Mouse (Mus musculus): ENCODE results near the gene Plcb1. TPM values are rescaled to one million over a fixed set of nuclear protein-coding genes. Genes with fewer than 3 reads are reported as not detected.

Gene Plcb1
- polyA plus RNA-seq, 1 experiment: 2.1 TPM

- 16% methylated on average over 5 of the region's 5 CpGs for WGBS
- TF ChIP-seq CTCF (IDR thresholded peaks at IDR 0.05; ENCODE audit: extremely low read depth, insufficient read length, insufficient replicate concordance, low read depth, low read length) (no peak), POLR2A (IDR thresholded peaks at IDR 0.05; ENCODE audit: low read depth, low read length) (no peak)
- Histone ChIP-seq H3K36me3 (ENCODE audit: control insufficient read depth, insufficient read depth, low read length) (no peaks in the 10 kb centered on the region), H3K4me1 (ENCODE audit: control insufficient read depth, insufficient read depth, insufficient read length, low read length) (no peaks in the 10 kb centered on the region), H3K27ac (ENCODE audit: insufficient read depth, low read depth, low read length) (no peak overlapping the region), H3K27me3 (ENCODE audit: control insufficient read depth, insufficient read depth, low read length) (no peaks in the 10 kb centered on the region), H3K4me3 (ENCODE audit: low read depth, low read length) (no peak overlapping the region)
These were observed 243.4 kb downstream of the Plcb1 start for GRCm38 (mm10) chr2:135029288-135029687.

GRCm38 (mm10) chr2:135029700-135030099 is 243.8 kb downstream of the Plcb1 start:
- H3K27ac ChIP-seq (ENCODE audit: insufficient read depth, low read depth, low read length): no peak overlapping the region
- no peak overlapping the region for H3K4me3 ChIP-seq (ENCODE audit: low read depth, low read length)
- H3K27me3 ChIP-seq (ENCODE audit: control insufficient read depth, insufficient read depth, low read length): no peaks in the 10 kb centered on the region
- H3K4me1 ChIP-seq (ENCODE audit: control insufficient read depth, insufficient read depth, insufficient read length, low read length): no peaks in the 10 kb centered on the region
- H3K36me3 ChIP-seq (ENCODE audit: control insufficient read depth, insufficient read depth, low read length): no peaks in the 10 kb centered on the region
- WGBS: 56% methylated on average over 6 of the region's 6 CpGs
- TF ChIP-seq POLR2A (IDR thresholded peaks at IDR 0.05; ENCODE audit: low read depth, low read length) (no peak), CTCF (IDR thresholded peaks at IDR 0.05; ENCODE audit: extremely low read depth, insufficient read length, insufficient replicate concordance, low read depth, low read length) (no peak)

DNA sequence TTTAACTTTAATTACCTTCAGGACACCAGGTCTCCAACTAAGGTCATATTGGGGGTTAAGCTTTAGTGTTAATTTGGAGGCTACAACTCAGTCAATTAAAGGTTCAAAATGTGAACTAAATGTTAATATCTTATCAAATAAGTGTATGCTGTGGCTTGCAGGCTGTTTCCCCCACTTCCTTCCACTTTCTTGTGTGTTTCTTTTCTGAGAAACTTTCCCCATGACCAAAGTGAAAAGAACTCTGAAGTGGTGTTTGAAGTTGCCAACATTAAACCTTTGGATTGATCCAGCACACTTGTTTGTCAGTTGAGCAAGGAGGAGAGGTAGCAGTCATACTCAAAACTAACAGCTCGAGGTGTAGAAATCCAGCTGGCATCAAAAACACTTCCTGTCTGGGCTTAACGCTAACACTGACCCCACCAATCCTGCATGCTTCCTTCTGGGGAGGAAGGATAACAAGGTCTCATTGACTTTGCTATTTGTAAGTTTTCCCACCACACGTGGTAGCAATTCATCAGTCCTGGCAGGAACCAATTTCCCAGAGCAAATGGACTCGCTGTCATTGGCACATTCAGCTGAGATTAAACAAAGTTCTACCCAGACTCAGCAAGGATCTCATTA is 249.9 kb downstream of the Plcb1 start:
- Histone ChIP-seq H3K27me3 (ENCODE audit: control insufficient read depth, insufficient read depth, low read length) (no peaks in the 10 kb centered on the region), H3K4me3 (ENCODE audit: low read depth, low read length) (no peak overlapping the region), H3K27ac (ENCODE audit: insufficient read depth, low read depth, low read length) (no peak overlapping the region), H3K4me1 (ENCODE audit: control insufficient read depth, insufficient read depth, insufficient read length, low read length) (no peaks in the 10 kb centered on the region), H3K36me3 (ENCODE audit: control insufficient read depth, insufficient read depth, low read length) (no peaks in the 10 kb centered on the region)
- 20% methylated on average over 4 of the region's 4 CpGs for WGBS
- TF ChIP-seq CTCF (IDR thresholded peaks at IDR 0.05; ENCODE audit: extremely low read depth, insufficient read length, insufficient replicate concordance, low read depth, low read length) (no peak), POLR2A (IDR thresholded peaks at IDR 0.05; ENCODE audit: low read depth, low read length) (no peak)

GRCm38 (mm10) chr2:135048791-135049190 is 262.9 kb downstream of the Plcb1 start:
- Histone ChIP-seq H3K27me3 (ENCODE audit: control insufficient read depth, insufficient read depth, low read length) (no peaks in the 10 kb centered on the region), H3K4me1 (ENCODE audit: control insufficient read depth, insufficient read depth, insufficient read length, low read length) (no peaks in the 10 kb centered on the region), H3K4me3 (ENCODE audit: low read depth, low read length) (no peak overlapping the region), H3K36me3 (ENCODE audit: control insufficient read depth, insufficient read depth, low read length) (no peaks in the 10 kb centered on the region), H3K27ac (ENCODE audit: insufficient read depth, low read depth, low read length) (no peak overlapping the region)
- no peak for TF ChIP-seq POLR2A (IDR thresholded peaks at IDR 0.05; ENCODE audit: low read depth, low read length)
- TF ChIP-seq CTCF (IDR thresholded peaks at IDR 0.05; ENCODE audit: extremely low read depth, insufficient read length, insufficient replicate concordance, low read depth, low read length): no peak
- 72% methylated on average over 2 of the region's 2 CpGs for WGBS

- H3K27ac ChIP-seq (ENCODE audit: insufficient read depth, low read depth, low read length): no peak overlapping the region
- no peaks in the 10 kb centered on the region for H3K27me3 ChIP-seq (ENCODE audit: control insufficient read depth, insufficient read depth, low read length)
- no peaks in the 10 kb centered on the region for H3K4me1 ChIP-seq (ENCODE audit: control insufficient read depth, insufficient read depth, insufficient read length, low read length)
- 79% methylated on average over 6 of the region's 6 CpGs for WGBS
- H3K36me3 ChIP-seq (ENCODE audit: control insufficient read depth, insufficient read depth, low read length): no peaks in the 10 kb centered on the region
- TF ChIP-seq CTCF (IDR thresholded peaks at IDR 0.05; ENCODE audit: extremely low read depth, insufficient read length, insufficient replicate concordance, low read depth, low read length): no peak
- TF ChIP-seq POLR2A (IDR thresholded peaks at IDR 0.05; ENCODE audit: low read depth, low read length): no peak
- no peak overlapping the region for H3K4me3 ChIP-seq (ENCODE audit: low read depth, low read length)
These were observed 263.4 kb downstream of the Plcb1 start for GRCm38 (mm10) chr2:135049283-135049682.

- H3K4me3 ChIP-seq (ENCODE audit: low read depth, low read length): no peak overlapping the region
- no peak for TF ChIP-seq CTCF (IDR thresholded peaks at IDR 0.05; ENCODE audit: extremely low read depth, insufficient read length, insufficient replicate concordance, low read depth, low read length)
- no peak for TF ChIP-seq POLR2A (IDR thresholded peaks at IDR 0.05; ENCODE audit: low read depth, low read length)
- no peaks in the 10 kb centered on the region for H3K4me1 ChIP-seq (ENCODE audit: control insufficient read depth, insufficient read depth, insufficient read length, low read length)
- H3K27me3 ChIP-seq (ENCODE audit: control insufficient read depth, insufficient read depth, low read length): no peaks in the 10 kb centered on the region
- no peak overlapping the region for H3K27ac ChIP-seq (ENCODE audit: insufficient read depth, low read depth, low read length)
- H3K36me3 ChIP-seq (ENCODE audit: control insufficient read depth, insufficient read depth, low read length): no peaks in the 10 kb centered on the region
- WGBS: 80% methylated on average over 4 of the region's 4 CpGs
These were observed 265.8 kb downstream of the Plcb1 start for GRCm38 (mm10) chr2:135051540-135052288.

DNA sequence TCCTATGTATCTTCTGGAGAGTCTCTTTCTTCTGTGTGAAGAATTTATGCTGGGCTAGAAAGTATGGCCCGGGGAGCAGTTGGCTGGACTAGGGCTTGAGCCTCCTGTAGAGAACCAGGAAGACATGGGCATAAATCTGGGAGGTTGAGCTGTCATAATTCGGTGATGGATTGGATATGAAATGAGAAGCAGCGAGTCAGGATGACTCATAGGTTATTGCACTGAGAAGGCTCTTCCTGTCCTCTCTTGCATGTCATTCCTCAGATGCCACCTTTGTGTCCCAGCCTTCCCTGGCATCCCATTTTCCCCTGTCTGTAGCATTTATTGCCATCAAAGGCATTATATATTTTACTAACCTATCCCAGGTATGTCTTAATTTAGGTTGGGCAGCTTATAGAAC is 267.5 kb downstream of the Plcb1 start:
- H3K36me3 ChIP-seq (ENCODE audit: control insufficient read depth, insufficient read depth, low read length): no peaks in the 10 kb centered on the region
- WGBS: 56% methylated on average over 3 of the region's 3 CpGs
- no peaks in the 10 kb centered on the region for H3K27me3 ChIP-seq (ENCODE audit: control insufficient read depth, insufficient read depth, low read length)
- no peak overlapping the region for H3K4me3 ChIP-seq (ENCODE audit: low read depth, low read length)
- H3K4me1 ChIP-seq (ENCODE audit: control insufficient read depth, insufficient read depth, insufficient read length, low read length): no peaks in the 10 kb centered on the region
- no peak for TF ChIP-seq CTCF (IDR thresholded peaks at IDR 0.05; ENCODE audit: extremely low read depth, insufficient read length, insufficient replicate concordance, low read depth, low read length)
- TF ChIP-seq POLR2A (IDR thresholded peaks at IDR 0.05; ENCODE audit: low read depth, low read length): no peak
- no peak overlapping the region for H3K27ac ChIP-seq (ENCODE audit: insufficient read depth, low read depth, low read length)
